Mouse (Mus musculus) frontal cortex, adult 2 months (tissue): ENCODE results near the gene Phf21b. TPM values are rescaled to one million over a fixed set of nuclear protein-coding genes. Genes with fewer than 3 reads are reported as not detected.

ENCODE experiments used
- DNase-seq, 2 experiments: peaks; one replicate each; pipeline ENCODE4 v3.0.0; 2022; ENCODE audit warnings: low spot score in 1 of 2; ENCODE audit errors: extremely low spot score in 1 of 2
- polyA plus RNA-seq: library from polyadenylated mRNA; depleted of rRNA; stranded (reverse); fragments of >200 nt; gene quantifications from 2 replicates; pipeline ENCODE4 v1.2.3, GENCODE M21; 2012

Gene Phf21b
- polyA plus RNA-seq, 1 experiment, result 23.5 TPM

DNA sequence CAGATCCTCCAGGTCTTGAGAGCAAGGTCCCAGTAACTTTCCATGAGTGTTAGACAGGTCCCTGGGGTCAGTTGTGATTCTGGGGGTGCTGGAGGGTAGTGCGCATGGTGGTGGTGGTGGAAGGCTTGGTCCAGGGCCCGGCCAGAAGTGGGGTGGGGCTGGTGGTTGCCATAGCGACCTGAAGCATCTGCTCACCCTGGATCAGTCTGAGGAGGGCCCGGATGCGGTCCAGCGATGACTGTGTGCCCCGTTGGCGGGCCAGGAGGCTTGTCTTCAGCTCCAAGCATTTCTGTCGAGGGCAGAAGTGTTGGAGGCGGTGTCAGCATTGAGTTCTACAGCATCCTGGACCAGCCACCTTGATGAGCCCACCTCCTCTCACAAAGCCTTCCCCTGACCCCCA lies 68.7 kb downstream of the Phf21b start:
- DNase-seq, result no peak

DNA sequence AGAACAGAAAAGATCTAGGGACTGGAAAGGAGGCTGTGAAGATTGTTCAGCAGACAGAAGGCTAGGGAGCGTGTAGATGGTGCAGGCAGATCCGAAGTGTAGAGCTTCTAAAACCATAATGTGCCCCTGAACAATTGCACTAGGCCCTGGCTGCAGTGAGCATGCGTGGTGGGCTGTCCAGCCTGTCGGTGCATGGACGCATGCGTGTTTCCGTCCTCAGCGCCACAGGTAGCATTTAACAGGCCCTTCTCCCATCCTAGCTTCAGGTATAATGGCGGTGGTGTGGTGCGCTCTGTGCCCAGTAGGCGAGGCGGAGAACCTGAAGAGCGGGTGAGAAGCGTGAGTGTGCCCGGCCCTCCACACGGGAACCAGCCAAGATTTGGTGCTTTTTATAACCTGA lies 71.0 kb downstream of the Phf21b start:
- DNase-seq, result no peak

DNA sequence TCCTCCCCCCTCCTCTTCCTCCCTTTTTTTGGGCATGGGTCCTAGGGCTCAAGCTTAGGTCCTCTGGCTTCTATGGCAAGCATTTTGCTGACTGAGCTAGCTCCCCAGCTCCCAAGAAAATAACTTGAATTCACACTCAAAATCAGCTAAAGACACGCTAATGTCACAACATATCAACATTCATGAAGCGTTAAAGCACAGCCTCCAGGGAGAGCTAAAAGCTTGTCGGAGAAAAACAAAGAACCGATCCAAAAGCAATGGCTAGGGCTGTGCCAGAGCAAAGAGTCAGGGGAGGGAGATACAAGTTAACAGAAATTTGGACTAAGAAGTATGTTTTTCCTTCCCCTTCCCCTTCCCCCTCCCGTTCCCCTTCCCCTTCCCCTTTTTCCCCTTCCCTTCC lies 77.3 kb downstream of the Phf21b start:
- DNase-seq, result no peak

DNA sequence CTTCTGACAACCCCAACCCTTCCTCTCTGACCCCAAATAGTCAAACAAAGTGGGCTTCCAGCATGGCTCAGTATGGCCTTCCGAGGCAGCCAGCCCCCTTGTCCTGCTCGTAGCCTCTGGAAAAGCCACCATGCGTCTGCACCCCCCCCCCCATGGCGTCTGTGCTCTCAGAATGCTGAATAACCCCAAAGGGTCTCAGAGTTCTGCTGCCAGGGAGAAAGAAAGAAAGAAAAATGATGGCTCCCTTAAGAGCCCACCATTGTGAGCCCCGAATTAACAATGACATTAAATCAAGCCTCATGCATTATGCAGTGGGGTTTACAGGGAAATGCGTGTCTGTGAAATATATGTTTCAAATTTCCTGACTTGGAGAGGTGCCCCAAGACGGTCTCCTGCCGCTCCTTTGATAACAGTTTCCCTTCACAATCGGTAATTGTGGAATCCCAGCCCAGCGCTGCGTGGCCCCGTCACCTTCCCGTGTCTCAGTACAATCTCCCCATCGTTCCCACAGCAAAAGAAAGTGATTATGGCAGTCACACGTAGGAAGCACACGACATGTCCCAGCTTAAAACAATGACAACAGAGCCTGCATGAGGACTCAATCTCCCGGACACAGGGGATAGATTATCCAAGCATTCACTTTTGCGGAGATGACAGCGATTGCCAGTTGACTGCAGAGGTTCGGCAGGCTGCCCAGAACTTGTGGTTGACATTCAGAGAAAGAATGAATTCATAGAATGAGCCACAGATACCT lies 80.3 kb downstream of the Phf21b start:
- DNase-seq, result peak in 1 of 2 experiments; percentile 51

DNA sequence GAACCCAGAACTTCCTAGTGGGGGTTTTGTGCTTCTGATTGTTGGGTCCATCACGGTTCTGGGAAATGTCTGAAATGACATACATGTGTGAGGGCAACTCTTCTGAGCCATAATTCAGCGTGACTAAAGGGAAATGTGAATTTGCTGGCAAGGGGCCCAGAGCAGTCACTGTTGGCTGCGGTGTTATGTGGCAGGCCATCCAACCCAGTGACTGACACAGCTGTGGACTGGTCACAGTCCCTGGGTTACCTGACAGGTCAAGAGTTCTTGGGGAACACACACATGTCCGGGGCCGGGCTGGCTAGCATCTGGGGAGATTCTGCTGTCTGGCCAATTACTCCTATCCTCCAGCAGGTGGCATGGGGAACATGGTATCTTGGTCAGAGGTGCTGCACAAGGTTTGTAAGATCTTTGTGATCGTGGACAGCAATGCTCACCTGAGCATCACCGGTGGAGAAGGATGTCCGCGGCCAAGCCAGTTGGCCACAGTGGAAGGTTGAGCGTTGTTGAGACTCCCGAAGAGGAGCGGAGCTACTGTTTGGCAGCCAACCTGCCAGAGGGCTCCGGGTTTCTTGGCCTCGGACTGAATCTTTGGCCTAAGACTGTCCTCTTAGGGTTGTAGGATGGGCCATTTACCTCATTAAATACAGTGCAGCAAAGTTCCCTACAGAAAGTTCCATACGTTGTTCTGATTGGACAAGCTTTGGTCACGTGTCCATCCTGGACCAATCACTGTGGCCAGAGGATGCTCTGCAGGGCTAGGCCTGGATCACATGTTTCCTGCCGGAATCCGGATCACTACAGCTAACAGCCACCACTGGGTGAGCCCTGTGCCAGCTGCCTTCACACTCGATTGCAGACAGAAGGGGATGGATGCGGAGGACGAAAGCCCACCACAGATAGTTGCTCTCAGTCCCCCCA lies 83.4 kb downstream of the Phf21b start:
- no peak for DNase-seq

DNA sequence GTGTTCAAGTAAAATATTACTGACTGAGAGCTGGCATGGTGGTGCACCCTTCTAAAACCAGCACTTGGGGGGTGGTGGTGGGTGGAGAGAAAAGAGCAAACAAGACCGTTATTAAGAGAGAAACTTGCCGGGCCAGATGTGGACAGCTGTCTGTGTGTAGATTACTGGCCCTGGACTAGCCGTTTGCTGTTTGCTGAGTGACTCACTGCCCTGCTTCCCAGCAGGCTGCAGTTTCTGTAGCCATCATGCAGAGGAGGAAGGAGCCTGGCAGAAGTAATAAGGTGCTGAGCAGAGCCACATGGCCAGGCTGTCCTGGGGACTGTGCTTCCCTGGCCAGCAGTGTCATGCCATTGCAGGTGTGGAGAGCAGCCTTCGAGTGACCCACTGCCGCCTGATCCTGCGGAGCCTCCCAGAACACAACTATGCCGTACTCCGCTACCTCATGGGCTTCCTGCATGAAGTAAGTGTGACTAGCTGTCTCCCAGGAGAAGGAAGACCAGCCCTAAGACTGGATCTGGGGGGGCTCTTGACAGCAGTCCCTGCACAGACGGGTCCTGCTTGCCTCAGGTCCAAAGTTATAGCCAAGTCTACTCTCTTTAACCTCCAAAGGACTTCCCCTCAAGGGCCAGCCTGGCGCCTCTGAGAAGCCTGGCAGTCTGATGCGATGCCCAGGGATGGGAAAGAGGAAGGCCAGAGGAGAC lies 86.1 kb downstream of the Phf21b start:
- DNase-seq, result no peak

DNA sequence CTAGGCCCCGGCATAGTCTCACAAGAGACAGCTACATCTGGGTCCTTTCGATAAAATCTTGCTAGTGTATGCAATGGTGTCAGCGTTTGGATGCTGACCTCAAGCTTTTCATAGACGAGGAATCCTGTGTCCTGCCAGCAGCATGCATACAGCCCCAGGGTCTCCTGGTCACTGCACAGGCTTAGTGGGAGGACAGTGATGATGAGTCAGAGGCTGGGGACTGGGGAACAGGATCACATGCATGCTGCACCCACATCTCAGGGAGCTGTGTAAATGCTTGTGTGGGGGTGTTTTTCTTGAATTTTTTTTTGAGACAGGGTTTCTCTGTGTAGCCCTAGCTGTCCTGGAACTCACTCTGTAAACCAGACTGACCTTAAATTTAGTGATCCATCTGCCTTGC lies 87.3 kb downstream of the Phf21b start:
- peak in 1 of 2 experiments; percentile 51 for DNase-seq

DNA sequence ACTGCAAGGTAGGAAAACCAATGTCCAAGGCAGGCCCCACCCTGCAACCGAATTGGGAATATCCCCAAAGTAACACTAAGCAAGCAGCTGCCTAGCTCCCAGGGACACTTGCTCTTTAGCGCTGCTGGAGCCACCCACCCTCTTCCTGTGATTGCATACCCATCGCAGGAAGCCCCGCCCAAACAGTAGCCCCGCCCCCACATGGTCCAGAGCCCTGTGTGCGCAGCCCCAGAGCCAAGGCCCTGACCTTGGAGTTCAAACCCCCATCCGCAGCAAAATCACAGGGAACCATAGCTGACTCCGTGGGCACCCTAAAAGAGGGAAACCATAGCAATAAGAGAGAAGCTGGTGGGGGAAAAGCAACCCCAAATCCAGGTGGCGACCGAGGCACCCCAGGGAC lies 89.2 kb downstream of the Phf21b start:
- DNase-seq, result no peak

DNA sequence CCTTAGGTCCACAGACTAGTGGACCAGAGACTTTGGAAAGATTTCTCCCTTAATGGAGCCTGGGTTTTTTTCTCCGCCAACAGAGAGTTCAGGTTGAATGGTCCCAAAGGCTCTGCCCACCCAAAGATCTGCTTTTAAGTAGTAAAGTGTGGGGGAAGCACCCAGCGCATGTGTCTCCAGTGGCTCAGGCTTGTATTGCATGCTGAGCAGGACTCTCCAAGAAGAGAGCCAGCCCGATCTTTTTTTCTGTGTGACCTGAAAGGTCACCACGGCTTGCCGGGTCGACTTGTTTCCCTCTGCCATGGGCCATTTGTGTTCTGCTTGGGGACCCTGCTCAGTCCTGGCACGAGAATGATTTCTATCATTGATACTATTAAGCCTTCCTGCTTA lies 92.4 kb downstream of the Phf21b start:
- DNase-seq, result no peak

DNA sequence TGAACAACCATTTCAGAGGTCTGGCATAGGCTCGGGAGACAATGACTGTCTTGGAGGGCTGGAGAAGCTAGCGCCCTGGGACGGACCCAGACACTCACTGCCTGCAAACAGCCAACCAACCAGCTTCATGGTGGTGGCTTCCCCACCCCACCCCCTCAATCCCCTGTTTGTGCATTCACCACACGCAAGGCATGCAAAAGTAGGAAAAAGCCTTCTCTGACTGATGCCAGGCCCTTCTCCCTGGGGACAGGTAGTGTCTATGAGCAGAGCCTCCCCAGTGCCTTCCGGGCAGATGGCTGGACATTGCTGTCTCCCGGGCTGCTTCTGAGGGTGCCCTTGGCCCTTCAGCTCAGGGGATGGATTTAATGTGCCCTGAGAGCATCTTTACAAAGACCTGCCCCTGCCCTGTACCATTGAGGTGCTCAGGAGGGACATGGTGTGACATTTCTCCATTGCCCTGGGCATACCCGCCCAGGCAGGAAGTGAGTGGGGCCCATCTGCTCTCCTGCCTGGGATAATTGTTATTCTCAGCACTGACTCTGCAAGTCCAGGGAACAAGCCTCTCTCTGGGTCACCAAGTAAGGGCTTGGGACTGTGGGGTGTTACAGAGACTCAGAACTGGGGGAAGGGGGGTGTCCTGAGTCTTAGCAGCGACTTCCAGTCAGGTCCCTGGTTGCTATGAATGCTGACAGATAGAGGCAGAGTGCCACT lies 93.0 kb downstream of the Phf21b start:
- DNase-seq, result no peak

DNA sequence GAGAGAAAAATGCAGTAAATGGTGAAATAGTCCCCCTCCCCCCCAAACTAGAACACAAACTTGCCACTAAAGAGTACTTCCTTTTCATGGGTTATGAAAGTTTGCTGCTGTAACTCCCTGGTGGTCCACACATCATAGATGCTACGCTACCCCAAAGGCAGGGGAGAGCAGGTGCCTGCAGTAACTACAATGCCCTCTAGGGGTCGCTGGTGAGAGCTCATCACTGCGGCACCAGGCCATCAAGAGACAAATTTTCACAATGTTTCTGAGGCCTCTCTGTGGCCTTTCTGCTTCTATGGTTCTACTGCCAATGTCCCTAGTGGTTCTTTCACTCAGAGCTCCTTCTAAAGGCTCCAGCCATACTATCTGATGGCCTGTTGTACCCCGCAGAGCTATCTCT lies 97.4 kb downstream of the Phf21b start:
- peak in 1 of 2 experiments; percentile 70 for DNase-seq

DNA sequence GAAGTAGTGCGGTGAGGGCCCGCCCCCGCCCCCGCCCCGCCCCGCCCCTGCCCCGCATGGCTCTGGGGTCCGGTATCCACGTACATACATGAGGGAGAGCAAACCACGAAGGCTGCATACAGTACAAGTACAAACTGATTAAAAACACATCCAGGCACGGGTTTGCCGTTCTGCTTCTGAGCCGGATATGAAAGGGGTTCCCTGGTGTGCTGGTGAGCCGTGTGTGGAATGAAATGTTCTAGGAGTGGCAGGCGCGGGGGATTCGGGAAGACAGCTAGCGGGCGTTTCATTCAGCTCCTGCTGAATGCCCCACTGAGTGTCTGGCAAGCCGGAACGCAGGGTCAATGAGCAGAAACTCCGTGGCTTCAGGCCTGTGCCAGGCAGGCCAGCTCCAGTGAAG lies 99.4 kb downstream of the Phf21b start:
- peak in 1 of 2 experiments; percentile 35 for DNase-seq

DNA sequence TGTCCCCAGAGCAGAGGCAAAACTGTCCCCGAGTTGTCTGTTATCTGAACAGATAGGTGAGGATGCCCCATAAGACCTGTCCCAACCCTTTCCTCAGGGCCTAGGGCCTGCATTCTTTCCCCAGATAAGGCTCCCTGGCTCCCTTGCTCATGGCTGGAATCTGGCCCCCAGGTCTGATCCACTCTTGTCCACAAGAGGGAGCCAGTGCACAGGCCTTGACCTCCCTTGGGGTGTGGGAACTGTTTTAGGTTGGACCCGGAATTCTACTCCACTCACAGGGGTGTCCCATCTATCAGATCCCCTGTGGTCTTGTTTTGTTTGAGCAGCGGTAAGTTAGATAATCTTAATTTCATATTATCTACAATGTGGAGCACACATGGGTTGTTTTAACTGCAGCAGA lies 100.9 kb downstream of the Phf21b start:
- DNase-seq, result peak in 1 of 2 experiments; percentile 88

DNA sequence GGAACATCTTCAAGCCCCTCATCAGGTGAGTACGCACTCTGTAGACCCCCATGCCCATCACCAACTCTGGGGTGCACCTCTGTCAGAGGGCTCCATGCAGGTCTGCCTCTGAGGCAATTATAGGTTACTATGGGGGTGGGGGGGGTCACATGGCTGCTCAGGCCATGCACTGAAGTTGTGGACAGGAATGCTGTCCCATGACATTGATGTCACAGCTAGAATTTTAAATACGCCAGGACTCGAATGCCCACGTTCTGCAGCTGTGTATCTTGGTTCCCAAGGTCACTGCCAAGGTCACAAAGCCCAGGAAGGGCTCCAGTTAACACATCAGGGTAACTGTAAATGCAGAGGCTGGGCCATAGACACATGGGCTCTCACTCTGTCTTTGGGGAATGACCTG lies 110.0 kb downstream of the Phf21b start:
- no peak for DNase-seq

DNA sequence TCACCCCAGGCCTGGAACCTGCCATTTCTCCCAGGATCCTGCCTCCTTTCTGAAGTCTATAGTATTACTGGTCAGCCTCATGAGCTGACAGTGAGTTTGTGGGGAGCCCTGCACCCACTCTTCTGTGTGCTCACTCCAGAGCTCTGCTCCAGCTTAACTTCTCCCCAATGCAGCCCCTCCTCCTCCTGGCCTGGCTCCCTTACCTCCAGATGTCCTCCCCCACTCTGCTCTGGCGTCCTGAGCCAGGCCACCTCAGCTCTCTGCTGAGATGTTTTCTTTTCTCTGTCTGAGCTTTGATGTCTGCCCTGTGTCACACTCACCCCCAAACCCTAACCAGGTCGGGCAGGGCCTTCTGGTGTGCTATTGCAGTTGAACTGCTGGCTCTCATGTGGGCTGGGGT lies 111.5 kb downstream of the Phf21b start:
- no peak for DNase-seq

DNA sequence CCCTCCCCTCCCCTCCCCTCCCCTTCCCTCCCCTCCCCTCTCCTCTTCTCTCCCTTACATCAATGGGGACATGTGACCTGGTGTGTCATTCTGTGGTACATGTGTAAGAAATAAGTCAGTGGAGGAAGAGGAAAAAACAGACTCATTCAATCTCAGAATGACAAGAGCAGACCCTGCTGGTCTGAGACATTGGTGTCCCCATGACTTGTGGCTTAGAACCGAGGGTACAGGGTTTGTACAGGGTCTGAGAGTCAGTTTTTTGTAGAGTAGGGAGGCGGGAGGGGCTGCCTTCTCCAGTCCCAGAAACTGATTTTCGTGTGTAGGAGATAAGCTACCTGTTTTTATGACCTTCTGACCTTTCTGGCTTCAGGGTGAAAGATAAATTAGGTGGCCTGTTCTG lies 112.5 kb downstream of the Phf21b start:
- DNase-seq, result no peak

DNA sequence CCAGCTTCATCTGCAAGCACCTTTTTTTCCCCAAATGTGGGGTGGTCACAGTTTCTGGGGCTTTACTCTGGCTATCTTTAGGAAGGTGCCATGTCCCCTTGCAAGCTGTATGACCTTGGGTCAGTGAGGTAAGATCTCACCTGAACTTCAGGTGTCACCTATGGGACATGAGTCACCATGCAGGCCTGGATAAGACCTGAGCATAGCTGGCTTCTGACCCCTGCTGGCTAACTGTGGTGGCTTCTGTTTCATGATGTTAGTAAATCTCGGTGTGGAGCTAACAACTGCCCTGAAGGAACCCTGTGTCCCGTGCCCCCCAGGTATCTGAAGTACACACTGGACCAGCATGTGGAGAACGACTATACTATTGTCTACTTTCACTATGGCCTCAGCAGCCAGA lies 114.3 kb downstream of the Phf21b start:
- no peak for DNase-seq

DNA sequence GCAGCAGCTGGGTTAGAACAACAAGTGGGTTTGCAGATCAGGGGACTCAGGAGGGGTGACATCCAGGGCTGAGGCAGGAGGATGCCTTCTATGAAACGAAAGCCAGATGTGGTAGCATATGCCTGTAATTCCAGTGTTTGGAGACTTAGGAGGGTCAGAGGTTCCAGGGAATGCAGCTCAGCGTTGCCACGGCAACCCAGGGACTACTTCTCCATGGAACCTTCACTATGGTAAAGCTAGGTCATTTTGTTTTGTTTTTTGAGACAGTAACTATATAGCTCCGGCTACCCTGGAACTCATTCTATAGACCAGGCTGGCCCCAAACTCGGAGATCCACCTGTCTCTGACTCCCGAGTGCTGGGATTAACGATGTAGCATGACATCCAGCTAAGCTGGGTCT lies 117.6 kb downstream of the Phf21b start:
- DNase-seq, result no peak

DNA sequence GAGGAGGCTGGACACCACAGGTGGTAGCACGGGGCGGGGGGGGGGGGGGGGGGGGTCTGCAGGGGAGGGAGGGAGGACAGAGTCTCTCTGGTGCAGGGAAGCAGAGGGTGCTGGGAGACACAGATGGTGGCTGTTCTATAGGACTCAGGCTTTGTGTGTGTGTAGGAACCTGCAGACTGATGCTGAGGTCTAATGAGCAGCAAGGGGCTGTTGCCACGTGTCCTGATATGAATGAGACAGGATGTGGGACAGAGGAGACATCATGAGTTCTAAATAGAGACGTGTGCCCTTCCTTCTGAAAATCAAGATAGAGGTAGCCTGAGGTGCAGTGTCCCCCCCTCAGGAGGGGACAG lies 118.9 kb downstream of the Phf21b start:
- DNase-seq, result no peak

DNA sequence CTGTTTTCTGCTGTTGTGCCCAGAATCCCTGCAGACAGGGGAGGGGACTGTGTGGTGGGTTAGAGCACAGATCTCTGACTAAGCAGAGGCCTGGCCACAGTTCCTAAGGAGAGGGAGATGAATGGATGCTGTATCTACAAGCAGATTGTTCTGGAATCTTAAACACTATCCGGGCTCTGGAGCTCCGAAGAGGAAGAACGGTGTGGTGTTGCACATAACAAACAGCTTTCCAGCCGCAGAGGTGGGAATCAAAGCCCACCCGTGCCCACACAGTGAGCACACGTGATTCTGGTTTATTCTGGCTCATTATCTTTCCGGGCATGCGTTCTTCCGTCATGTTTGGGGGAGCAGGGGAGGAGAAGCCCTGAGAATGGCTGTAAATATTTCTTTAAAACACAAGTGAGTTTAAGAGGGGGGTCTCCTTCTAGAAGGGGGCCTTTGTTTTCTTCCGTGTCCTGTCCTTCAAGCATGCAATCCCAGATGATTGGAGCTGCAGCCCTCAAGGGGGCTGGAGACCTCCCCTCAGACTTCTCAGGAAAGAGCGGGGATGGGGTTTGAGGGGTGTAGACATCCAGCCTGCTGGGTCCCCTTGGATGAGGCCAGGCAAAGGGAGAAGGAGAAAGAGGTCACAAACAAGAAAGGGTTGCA lies 119.4 kb downstream of the Phf21b start:
- DNase-seq, result no peak
